Mouse (Mus musculus) spleen, adult 2 months (tissue): ENCODE results near the gene Gm9945. TPM values are rescaled to one million over a fixed set of nuclear protein-coding genes. Genes with fewer than 3 reads are reported as not detected.

Experiments used
- DNase-seq, 2 experiments: peaks; one replicate each; pipeline versions ENCODE4 v3.0.0 to v3.0.0-alpha.2; 2012 to 2021; ENCODE audit warnings: low spot score in 2 of 2, low read depth in 1 of 2
- H3K27ac ChIP-seq: fragments of 200-500 bp; 2 replicates; pipeline ENCODE4 v1.5.1; 2012; ENCODE audit warnings: low read length, inconsistent platforms; ENCODE audit not compliant: insufficient read depth
- H3K27me3 ChIP-seq: fragments of 200-500 bp; 2 replicates; pipeline ENCODE4 v1.6.1; 2012; ENCODE audit warnings: mild to moderate bottlenecking, moderate library complexity, low read length, inconsistent platforms; ENCODE audit not compliant: control insufficient read depth, insufficient read depth
- H3K36me3 ChIP-seq: fragments of 200-500 bp; 2 replicates; pipeline ENCODE4 v1.6.1; 2012; ENCODE audit warnings: mild to moderate bottlenecking, low read length, inconsistent platforms; ENCODE audit not compliant: control insufficient read depth, insufficient read depth
- H3K4me1 ChIP-seq: fragments of 200-500 bp; 2 replicates; pipeline ENCODE4 v1.6.1; 2011; ENCODE audit warnings: inconsistent platforms; ENCODE audit not compliant: control insufficient read depth, insufficient read depth, insufficient read length
- H3K4me3 ChIP-seq: fragments of 200-500 bp; 2 replicates; pipeline ENCODE4 v1.5.1; 2011; ENCODE audit warnings: mild to moderate bottlenecking, inconsistent platforms; ENCODE audit not compliant: insufficient read depth, insufficient read length; ENCODE audit errors: extremely low read depth
- CTCF ChIP-seq: fragments of 200-500 bp; IDR thresholded peaks from 2 replicates; pipeline ENCODE4 v1.5.1; 2011; ENCODE audit warnings: mild to moderate bottlenecking, inconsistent platforms; ENCODE audit not compliant: insufficient read depth, insufficient read length, insufficient replicate concordance; ENCODE audit errors: extremely low read depth
- POLR2A ChIP-seq: fragments of 200-500 bp; IDR thresholded peaks from 2 replicates; pipeline ENCODE4 v1.6.1; 2011; ENCODE audit warnings: low read depth, low read length, inconsistent platforms
- WGBS: fragments of 180-500 bp; shearing (Covaris S2); methylation state at CpG from one replicate; pipeline ENCODE4 v1.1.7; 2018; 5-methylcytosine and 5-hydroxymethylcytosine counted together
- polyA plus RNA-seq: library from polyadenylated mRNA; depleted of rRNA; stranded (reverse); fragments of >200 nt; gene quantifications from 2 replicates; pipeline ENCODE4 v1.2.3, GENCODE M21; 2012

Gm9945 gene
- polyA plus RNA-seq, 1 experiment, result not detected

DNA sequence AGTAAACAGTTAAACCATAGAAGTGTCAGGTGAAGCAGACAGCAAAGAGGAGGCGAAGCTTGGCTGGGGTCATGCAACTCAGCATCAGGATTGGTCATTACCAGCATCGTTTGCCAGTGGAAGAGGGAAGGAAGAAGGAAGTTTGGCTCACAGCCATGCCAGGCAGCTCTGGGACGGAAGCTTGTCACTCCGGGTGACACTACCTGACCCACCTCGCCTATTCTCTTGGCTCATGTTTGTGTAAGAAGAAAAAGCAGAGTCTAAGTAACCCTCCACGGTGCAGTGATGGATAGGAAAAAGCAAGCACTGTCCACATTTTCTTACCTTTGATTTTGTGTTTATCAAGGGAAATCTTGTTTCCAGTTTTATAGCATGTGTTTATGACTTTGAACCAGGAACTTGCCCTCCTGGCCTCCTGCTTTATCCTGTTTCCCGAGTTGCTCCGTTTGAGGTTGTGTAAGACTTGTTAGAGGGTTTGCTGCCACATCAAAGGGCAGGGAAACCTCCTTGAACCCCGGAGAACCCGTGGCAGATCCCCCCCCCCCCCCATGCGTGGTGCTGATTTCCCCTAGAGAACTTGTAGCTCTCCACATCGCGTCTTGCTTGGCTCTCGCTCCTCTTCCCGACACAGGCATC is 29.8 kb upstream of the Gm9945 start:
- TF ChIP-seq POLR2A (no peak), CTCF (no peak)
- no peaks in the 10 kb centered on the region for H3K4me1 ChIP-seq
- no peak for DNase-seq
- no peak overlapping the region for H3K27ac ChIP-seq
- WGBS, result 10% methylated on average over 15 of the region's 15 CpGs
- no peaks in the 10 kb centered on the region for H3K36me3 ChIP-seq
- no peak overlapping the region for H3K4me3 ChIP-seq
- H3K27me3 ChIP-seq, result 0 out of 2 replicates have a peak, but pooled peaks cover 1% of the 10 kb centered on the region

DNA sequence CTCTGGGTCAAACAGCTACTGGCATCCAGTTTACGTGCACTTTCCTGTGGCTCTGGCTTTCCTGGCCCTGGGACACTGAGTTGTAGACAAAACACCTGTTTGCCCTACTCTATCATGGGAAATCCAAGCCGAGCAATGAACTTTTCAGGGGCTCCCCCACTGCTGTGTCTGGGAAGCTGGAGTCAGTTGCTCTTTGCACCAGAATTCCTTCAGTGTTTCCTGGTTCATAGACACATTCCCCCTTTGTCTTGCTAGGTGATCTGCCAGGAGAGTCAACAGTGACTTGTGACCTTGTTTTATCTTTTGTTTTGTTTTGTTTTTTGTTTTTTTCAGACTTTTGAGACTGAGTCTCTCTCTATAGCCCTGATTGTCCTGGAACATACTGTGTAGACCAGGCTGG is 28.6 kb upstream of the Gm9945 start:
- H3K27me3 ChIP-seq, result 0 out of 2 replicates have a peak, but pooled peaks cover 1% of the 10 kb centered on the region
- H3K27ac ChIP-seq, result no peak overlapping the region
- H3K4me3 ChIP-seq, result no peak overlapping the region
- TF ChIP-seq POLR2A (no peak), CTCF (no peak)
- no peaks in the 10 kb centered on the region for H3K36me3 ChIP-seq
- whole genome bisulfite sequencing, result 73% methylated on average over 2 of the region's 2 CpGs
- DNase-seq, result no peak
- no peaks in the 10 kb centered on the region for H3K4me1 ChIP-seq

DNA sequence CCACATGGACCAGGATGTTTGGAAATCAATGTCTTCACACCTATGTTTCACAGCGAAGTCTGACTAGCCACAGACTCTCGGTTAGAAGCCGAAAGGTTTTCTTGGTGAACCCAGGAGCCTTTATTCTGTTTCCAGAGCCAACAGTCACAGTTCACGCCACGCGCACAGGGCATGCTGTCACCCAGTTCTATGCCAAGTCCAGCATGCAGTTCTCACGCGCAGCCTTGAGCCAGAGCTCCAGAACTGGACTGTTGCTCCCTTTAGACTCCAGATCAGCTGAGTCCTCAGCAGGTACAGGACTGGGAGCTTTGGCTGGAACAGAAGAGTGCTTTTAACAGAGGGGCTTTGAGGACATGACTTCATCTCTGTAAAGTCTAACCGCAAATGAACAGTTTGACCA is 27.6 kb upstream of the Gm9945 start:
- peaks cover 7% of the 10 kb centered on the region for H3K27me3 ChIP-seq
- TF ChIP-seq POLR2A (no peak), CTCF (no peak)
- no peak for DNase-seq
- no peak overlapping the region for H3K4me3 ChIP-seq
- H3K36me3 ChIP-seq, result no peaks in the 10 kb centered on the region
- WGBS, result 95% methylated on average over 9 of the region's 9 CpGs
- H3K27ac ChIP-seq, result no peak overlapping the region
- H3K4me1 ChIP-seq, result peaks cover 5% of the 10 kb centered on the region

DNA sequence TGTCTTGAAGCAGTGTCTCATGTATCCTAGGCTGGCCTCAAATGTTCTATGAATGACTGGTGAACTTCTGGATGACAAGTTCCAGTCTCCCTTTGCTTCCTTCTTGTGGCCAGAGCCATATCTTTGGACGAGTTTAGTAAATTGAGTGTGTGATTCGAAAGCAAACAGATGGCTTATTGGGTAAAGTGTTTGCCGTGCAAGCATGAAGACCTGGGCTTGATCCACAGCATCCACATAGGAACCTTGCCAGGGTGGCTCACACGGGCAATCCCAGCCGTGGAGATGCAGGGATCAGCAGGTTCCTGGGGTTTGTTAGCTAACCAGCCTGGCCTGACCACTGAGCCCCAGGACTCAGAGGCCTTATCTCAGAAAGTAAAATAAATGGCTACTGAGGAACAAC is 26.9 kb upstream of the Gm9945 start:
- no peak for DNase-seq
- 91% methylated on average over 5 of the region's 5 CpGs for WGBS
- Histone ChIP-seq H3K4me3 (no peak overlapping the region), H3K4me1 (peaks cover 5% of the 10 kb centered on the region), H3K27ac (no peak overlapping the region), H3K36me3 (no peaks in the 10 kb centered on the region), H3K27me3 (peaks cover 9% of the 10 kb centered on the region)
- TF ChIP-seq CTCF (no peak), POLR2A (no peak)

DNA sequence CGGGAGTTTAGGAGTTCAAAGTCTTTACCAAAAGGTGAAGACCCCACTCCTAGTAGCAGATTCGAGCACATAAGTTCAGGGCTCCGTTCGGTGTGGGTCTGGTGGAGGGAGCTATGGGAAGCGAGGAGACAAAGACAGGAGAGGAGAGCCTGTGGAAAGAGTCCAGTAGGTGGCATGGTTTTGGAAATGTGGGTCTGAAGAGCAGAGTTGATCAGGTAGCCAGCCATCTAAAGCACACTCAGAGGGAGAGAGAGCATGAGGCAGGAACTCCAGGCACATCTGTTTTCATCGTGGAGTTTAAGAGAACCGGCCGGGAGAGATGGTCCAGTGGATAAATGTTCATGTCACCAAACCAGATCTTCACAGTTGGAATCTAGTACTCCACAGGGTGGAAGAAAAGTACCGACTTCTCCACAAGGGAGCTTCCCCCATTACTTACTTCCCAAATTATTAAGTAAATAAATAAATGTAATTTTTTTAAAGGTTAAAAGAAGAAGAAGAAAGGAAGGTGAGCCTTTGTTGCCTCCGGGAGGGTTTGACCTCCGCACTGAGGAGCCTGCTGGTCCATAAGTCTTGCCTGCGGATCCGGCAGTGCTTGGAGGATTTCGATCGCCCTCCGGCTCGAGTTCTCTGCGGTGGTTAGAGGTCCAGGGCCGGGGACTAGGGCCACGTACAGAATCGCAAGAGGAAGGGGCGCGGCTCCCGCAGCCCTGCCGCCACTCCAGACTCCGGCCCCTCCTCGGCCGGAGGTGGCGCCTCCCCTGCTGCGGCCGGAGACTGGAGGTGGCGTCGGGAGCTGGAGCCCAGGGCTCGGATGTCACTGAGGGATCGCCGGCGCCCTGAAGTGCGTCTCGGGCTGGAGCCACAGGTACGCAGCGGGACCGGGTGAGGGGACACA is 23.2 kb upstream of the Gm9945 start, which contains the start of the genes Gm10447 and Shroom1:
TSS of gene Gm10447 (minus strand) at position 637 of the 898 bp plus-strand sequence.
TSS of gene Shroom1 (plus strand) at position 732 of the 898 bp plus-strand sequence.
- Histone ChIP-seq H3K4me3 (peak within 1 kb of the TSS; percentile 48; the same call in 1 of the 2 replicates), H3K27me3 (peaks cover 9% of the 10 kb centered on the region), H3K36me3 (no peaks in the 10 kb centered on the region), H3K4me1 (peaks cover 5% of the 10 kb centered on the region), H3K27ac (no peak within 1 kb of the TSS)
- no peak for DNase-seq
- 8% methylated on average over 42 of the region's 42 CpGs for WGBS
- TF ChIP-seq CTCF (no peak), POLR2A (no peak)

DNA sequence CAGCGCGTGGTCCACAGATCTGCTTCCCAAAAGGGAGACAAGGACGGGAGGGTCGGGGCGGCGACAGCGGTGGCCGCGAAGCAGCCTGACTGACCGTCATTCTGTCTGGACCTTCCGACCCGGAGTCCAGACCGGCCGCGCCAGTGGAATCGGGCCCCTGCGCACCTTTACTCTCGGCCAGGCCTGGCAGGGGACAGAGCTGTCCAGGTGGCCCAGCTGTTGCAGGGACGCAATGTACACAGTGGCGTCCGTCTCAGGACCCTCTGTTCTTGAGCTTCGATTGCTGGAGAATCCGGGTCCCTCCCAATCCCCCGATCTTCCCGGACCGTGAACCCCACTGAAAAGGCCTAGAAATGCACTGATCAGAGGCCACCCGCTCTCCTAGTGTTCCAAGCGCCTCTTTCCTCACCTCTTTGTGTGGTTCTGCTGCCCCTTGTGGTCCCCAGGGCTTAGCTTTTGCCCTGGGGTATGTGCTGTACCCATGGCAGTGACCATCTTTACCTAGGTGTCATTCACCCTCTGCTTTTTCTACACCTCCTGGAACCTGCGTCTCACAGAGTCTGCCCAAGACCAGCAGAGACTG is 22.5 kb upstream of the Gm9945 start:
- no peak for DNase-seq
- no peaks in the 10 kb centered on the region for H3K36me3 ChIP-seq
- H3K4me3 ChIP-seq, result peak overlapping the region; percentile 48; the same call in 1 of the 2 replicates
- no peak overlapping the region for H3K27ac ChIP-seq
- TF ChIP-seq POLR2A (no peak), CTCF (no peak)
- peaks cover 9% of the 10 kb centered on the region for H3K27me3 ChIP-seq
- peaks cover 5% of the 10 kb centered on the region for H3K4me1 ChIP-seq
- 26% methylated on average over 29 of the region's 29 CpGs for WGBS
